Mouse (Mus musculus) monocyte, adult 2 months (primary cell): Measurements from ENCODE around the gene Rnf141.

ENCODE experiments used
- DNase-seq, 2 experiments: peaks; one replicate each; pipeline ENCODE4 v3.0.0; 2022; ENCODE audit warnings: low spot score in 2 of 2, low read depth in 1 of 2

The Rnf141 gene

DNA sequence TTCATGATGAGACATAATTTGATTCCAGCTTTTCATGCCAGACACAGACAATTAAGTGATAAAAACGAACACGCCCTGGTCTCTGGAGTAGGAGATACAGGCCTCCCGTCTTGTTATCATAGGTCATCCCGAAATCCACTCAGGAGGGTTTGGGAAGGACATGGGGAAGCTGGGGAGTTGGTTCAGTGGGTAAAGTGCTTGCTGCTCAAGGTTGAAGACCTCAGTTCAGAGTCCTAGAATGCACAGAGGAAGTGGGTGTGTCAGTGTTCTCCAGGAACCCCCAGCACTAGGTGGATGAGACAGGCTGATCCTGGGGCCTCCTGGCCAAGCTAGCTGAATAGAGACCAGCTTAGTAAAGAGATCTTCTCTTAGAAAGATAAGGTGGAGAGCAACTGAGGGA is 73.3 kb downstream of the Rnf141 start:
- DNase-seq: no peak

DNA sequence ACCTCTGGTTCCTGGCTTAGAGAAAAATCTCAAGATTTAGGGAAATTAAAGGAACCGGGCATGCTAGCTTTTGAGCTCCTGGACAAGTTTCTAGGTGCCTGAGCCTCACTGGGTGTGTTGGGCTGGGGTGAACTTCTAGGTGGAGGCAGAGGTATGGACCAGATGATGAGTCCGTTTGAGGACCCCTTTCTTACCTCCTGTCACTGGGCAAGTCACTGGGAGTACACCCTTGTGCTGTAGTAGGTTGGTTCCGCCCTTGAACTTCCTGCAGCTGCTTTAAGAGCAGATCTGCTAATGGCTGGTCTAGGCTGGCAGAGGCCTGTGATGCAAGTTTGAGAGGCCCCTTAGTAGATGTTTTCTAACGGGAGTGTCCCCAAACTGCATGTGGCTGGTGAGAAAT is 75.2 kb downstream of the Rnf141 start:
- peak in 1 of 2 experiments; percentile 37 for DNase-seq

DNA sequence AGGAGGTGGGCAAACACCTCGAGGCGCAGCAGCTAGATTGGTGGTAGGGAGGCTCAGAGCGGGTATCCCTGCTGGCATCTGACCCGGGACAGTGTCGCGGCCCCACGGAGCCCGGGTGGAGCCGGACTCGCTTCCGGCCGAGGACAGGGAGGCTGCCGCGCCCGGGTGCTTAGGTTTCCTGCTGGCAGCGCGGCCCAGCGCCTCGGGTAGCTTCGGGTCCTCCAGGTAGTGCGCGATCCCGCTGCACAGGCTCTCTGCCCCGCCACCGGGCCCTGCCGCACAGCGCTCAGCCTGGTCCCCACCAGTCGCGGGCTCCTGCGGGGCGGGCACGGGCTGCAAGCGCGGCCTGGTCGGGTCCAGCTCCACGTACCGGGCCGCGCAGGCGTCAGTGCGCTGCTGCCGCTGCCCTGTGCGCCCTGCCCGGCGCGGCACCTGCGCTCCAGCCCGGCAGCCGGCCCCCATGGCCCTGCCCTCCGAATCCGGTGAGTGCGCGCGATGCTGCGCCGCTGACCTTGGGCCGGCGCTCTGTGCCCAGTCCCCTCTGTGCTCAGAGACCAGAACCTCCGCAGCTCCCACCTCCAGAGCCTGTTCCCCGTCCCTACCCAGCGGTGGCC is 75.7 kb downstream of the Rnf141 start:
- no peak for DNase-seq

DNA sequence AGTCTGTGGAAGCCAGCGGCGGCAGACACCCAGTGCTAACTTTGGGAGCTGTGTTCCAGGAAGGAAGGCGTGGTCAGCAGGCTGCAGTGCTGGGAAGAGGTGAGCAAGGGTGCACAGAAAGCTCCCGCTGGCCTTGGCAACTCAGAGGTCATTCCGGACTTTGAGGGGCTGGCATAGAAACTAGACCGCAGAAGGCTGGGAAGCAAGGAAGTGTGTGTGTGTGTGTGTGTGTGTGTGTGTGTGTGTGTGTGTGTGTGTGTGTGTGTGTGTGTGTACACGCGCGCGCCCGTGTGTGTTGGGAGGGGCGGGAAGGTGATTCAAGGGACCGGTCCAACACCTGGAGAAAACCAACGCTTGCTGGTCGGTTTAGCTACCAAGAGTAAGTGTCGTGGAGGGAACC is 76.3 kb downstream of the Rnf141 start, which contains the start of gene Ampd3:
TSS of gene Ampd3 (plus strand) at position 206 of the 400 bp plus-strand sequence.
- no peak for DNase-seq

DNA sequence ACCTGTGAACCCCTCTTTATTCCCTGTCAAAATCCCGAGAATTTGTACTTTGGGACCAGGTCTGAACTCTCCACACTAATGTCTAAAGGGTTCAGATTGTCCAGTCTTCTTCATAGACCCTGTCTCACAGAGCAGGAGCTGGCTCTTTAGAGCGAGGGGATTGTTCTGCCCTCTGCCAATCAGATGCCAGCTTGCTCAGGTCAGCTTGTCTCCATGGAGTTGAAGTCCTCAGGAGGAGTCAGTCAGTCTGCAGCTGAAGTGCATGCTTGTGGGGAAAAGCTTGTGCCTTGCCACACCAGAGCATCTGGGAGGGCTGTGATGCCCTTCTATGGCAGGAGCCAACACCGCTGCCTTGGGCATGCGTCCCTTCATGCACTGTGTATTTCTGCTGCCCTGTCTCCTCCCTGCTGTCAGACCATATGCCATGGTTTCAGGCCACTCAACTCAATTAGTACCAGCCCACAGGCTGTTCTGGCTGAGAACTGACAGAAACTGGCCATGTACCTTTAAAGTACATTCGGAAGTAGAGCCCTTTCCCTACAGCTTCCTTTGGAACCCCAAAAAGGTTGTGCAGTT is 81.6 kb downstream of the Rnf141 start:
- DNase-seq: no peak

DNA sequence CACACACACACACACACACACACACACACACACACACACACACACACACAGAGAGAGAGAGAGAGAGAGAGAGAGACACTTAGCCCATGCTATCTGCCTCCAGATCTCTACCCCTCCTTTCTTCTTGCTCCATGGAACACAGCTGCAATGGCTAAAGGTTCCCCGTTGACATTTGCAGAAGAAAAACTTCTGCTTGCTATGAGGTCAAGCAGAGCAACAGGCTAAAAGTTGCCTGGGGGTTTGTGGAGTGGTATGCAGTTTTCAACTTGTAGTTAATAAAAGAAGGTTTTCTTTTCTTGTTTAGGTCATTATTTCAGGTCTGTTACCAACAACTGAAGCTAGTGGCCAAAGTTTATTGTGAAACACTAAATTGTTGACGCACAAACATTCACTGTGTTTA is 87.8 kb downstream of the Rnf141 start:
- DNase-seq: no peak

DNA sequence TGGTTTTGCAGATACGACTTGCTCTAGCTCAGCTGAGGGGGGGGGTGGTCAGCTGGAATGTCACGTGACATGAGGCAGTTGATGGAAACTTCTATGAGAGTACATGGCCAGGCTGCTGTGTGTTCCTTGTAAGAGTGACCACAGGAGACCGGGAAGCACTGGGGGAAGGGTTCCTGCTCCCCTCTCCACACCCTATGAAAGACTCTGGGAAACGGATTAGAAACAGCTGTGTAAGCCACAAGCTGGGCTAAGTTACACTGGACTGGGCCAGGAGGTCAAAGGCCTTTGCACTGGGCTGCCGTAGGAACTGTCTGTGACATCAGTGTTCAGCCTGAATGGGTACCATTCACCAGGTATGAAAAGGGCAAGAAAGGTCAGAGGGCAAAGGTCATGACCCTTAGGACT is 90.3 kb downstream of the Rnf141 start:
- no peak for DNase-seq

GRCm38 (mm10) chr7:110753310-110753709 is 90.9 kb downstream of the Rnf141 start:
- no peak for DNase-seq

GRCm38 (mm10) chr7:110751634-110752033 is 92.6 kb downstream of the Rnf141 start:
- no peak for DNase-seq

- no peak for DNase-seq
Observed at GRCm38 (mm10) chr7:110750834-110751233, 93.4 kb downstream of the Rnf141 start.
